Mouse (Mus musculus) thymus, postnatal 4 days (tissue): ENCODE results near the gene Actg2.

ENCODE experiments used
- DNase-seq: peaks from one replicate; pipeline ENCODE4 v3.0.0; 2021

Gene Actg2

GRCm38 (mm10) chr6:83478217-83478616 lies 57.8 kb downstream of the Actg2 start:
- no peak for DNase-seq

DNA sequence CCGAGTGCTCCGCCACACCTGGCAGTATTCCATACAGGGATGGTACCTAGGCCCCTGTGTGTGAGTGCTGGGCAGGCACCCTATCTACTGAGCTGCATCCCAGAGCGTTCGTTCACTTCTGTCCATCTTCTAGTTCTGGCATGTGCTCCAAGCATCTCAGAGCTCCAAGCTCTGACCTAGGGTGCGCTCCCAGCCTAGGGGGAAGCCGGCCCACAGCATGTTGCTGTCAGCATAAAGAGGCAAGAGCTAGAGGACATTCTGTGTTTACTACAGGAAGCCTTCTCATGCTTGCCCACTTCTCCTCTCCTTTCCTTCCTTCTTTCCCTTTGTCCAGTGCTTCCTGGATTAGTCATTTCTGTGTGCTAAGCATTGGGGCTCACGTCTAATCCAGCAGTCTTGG lies 60.6 kb downstream of the Actg2 start:
- no peak for DNase-seq

DNA sequence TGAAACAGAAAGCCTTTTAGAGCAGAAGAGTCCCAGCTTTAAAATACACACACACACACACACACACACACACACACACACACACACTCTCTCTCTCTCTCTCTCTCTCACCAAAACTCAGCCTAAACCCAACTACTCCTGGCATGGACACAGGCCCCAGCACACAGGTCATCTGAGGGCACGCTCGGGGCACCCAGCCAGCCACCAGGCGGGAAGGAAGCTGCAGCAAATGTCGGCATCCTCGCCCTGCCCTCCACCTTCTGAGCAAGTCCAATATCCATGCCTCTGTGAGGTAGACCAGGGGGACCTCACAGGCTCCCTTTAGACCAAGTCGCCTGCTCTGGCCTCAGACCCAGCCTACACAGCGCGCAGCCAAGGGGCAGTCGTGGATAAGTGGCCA lies 62.8 kb downstream of the Actg2 start:
- DNase-seq, result no peak

DNA sequence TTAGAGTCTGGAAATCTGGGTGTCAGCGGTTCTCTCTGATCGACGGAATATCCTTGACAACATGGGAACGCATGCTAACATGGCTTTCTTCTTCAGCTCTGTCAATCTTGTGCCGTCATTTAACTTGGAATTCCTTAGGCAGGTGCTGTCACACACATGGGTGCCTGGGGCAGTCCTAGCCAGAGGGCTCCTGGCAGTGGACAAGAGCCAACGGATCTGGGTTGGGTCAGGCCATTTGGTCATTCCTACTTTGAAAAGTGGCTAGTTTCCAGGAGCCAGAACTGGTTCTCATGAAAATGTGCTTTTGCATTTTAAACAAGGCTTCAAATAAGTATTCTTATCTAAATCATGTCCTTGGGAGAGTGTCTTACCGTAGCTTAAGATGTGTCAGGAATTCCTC lies 64.3 kb downstream of the Actg2 start:
- no peak for DNase-seq

GRCm38 (mm10) chr6:83464011-83464410 lies 72.1 kb downstream of the Actg2 start:
- DNase-seq, result no peak
